Mouse (Mus musculus): ENCODE measurements around the gene Gpr35.
"Not testable (repeated sequence)": the region's sequence is repeated elsewhere in the genome, so short reads cannot be mapped to it uniquely, and the experiment has no call there.

The Gpr35 gene

DNA sequence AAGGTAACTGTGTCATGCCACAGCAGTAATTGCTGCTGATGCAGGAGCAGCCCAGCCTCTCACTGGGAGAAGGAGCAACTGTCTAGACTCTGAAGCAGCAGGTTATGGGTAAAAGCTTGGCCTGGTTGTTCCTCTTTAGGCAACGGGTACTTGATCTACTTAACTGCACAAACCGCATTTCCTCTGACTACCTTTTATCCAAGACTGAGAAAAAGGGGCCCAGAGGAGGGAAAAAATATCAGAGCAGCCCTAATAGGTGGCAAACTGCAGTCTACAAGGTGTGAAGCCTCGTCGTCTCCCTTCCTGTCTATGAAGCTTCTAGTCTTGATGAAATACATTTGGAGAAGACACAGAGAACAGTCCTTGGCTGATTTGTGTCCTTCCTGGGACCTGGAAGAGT is 17.1 kb upstream of the Gpr35 start:
- no peak for DNase-seq (ENCODE audit: low read depth, low spot score)

GRCm38 (mm10) chr1:92934182-92934827 is 16.4 kb upstream of the Gpr35 start, which contains the start of gene Capn10:
Gene Capn10, plus strand, starts transcription at chr1:92934376.
- peak; percentile 91 for DNase-seq (ENCODE audit: low read depth, low spot score)

DNA sequence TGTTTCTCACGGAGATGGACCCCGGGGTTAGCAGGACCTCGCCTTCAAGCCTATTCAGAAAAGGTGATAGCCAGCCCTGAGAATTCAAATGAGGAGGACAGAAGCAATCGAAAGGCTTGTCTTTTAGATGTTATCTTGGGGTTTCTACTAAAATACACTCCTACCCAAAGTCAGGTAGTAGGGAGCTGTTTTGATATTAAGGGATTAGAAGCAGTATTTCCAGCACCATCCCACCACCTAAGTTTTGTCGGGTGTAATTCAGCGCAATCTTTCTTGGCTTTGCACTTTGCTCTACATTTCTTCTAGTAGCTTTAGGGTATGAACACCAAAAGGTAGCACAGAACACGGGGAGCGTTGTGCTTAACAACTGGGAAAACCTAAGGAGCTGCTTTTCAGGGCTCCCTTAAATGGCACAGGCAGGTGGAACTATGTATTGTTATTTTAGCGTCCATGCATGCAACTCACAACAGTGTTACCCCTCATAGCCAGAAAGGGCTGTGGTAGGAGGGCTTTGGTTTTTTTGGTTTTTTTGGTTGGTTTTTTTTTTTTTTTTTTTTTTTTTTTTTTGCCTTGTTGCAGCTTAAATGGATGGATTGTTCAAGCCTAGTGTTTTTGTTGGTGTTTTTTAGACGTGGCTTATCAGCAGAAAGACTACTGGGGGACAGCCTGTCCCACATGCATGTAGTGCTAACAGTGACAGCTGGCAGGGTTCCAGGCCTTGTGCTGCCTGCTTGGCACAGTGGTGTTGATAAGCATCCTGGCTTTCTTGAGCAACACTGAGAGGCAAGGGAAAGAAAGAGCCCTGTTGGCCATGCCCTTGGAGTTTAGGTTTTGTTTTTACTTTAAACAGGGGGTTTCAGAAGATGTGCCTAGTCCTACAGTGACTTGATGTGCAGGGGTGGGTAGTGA is 15.4 kb upstream of the Gpr35 start:
- no peak for DNase-seq (ENCODE audit: low read depth, low spot score)

GRCm38 (mm10) chr1:92935977-92936376 is 14.7 kb upstream of the Gpr35 start:
- DNase-seq (ENCODE audit: low read depth, low spot score): no peak

- no peak for DNase-seq (ENCODE audit: low read depth, low spot score)
Measured at GRCm38 (mm10) chr1:92936467-92936866, 14.2 kb upstream of the Gpr35 start.

DNA sequence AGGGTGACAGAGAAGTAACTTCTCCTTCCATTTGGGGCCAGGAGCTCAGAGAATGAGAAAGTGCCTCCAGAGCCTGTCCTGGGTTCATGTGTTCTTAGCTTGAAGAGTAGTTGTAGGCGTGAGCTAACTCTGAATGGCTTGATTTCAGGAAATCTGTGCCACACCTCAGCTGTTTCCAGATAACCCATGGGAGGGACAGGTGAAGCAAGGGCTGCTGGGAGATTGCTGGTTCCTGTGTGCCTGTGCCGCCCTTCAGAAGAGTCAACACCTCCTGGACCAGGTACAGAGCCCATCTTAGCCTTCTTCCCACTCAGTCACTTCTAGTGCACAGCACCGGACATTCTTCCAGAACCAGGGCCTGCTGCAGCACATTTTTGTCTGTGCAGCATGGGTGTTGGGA is 12.9 kb upstream of the Gpr35 start:
- DNase-seq (ENCODE audit: low read depth, low spot score): no peak

DNA sequence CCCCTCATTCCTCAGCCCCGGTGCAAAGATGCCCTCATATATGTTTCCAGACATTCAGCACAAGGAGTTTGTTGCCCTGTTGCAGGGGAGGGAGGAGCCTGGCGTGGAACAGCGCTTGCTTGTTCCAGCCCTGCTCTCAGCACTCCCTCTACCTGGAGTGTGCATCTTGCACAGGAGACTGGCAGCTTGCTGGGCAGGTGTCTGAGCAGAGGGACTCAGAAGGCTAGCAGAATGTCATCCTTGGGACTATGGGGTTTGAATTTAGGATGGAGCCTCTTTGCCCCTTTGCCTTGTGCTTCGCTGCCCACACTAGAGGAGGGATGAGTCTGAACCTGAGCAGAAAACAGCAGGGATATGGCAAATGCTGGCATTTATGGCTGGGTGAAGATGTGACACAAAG is 10.9 kb upstream of the Gpr35 start:
- no peak for DNase-seq (ENCODE audit: low read depth, low spot score)

GRCm38 (mm10) chr1:92943219-92943989 is 7.3 kb upstream of the Gpr35 start:
- no peak for DNase-seq (ENCODE audit: low read depth, low spot score)

- no peak for DNase-seq (ENCODE audit: low read depth, low spot score)
Measured at GRCm38 (mm10) chr1:92947966-92948365, 2.7 kb upstream of the Gpr35 start.

DNA sequence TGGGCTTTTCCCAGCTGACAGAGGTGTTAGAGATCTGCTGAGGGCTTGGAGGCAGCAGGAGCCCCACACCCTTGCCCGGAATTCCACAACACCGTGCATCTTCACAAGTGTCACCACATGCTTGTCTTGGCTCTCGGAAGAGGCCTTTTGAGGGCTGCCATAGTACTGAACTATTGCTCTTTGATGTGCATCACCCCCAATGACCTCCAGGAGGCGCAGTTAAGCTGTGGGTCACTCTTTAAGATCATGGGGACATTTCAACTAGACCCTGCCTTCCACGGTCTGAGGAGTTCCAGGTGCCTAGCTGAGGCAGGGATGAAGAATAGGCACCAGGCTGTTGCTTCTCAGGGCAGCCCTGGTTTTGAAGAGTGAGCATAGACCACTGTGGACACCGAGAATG is 1.2 kb upstream of the Gpr35 start:
- DNase-seq (ENCODE audit: low read depth, low spot score): no peak

DNA sequence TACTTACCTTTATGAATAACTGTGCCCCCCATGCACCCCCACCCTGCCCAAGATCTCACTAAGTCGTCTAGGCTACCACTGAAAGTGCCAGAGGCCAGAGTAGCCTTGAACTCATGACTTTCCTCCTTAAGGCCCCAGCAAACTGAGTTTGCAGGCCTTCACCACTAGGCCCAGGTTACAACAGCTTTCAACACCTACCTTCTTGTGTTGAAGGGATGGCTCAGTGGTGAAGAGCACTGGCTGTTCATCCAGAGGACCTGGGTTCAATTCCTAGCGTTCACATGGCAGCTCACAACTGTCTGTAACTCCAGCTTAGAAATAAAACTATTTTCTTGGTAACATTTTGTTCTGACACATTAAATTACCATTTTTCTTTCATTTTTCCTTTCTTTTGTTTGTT is 3.0 kb downstream of the Gpr35 start:
- no peak for DNase-seq (ENCODE audit: low read depth, low spot score)

DNA sequence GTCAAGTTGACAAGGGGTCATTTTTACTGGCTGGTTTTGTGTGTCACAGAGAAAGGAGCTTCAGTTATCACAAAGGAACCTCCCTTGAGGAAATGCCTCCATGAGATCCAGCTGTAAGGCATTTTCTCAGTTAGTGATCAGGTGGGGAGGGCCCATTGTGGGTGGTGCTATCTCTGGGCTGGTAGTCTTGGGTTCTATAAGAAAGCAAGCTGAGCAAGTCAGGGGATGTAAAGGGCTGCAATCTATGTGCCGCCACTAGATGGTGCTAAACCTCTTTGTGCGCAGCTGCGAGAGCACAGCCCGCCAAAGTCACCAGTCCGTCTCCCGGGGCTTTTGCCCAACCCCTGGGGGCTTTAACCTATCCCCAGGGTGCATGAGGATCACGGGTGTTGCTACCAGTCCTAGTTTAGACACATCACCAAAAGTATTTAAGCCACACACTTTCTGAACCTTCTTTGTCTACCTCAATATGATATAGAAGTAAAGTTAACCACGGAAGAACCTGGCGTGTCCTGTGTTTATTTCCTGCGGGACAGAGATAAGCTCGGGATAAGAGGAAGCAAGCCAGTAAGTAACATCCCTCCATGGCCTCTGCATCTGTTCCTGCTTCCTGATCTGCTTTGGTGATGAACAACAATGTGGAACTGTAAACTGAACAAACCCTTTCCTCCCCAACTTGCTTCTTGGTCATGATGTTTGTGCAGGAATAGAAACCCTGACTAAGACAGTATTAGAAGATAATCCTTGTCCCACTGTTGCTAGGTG is 6.1 kb downstream of the Gpr35 start:
- DNase-seq (ENCODE audit: low read depth, low spot score): not testable (repeated sequence)

DNA sequence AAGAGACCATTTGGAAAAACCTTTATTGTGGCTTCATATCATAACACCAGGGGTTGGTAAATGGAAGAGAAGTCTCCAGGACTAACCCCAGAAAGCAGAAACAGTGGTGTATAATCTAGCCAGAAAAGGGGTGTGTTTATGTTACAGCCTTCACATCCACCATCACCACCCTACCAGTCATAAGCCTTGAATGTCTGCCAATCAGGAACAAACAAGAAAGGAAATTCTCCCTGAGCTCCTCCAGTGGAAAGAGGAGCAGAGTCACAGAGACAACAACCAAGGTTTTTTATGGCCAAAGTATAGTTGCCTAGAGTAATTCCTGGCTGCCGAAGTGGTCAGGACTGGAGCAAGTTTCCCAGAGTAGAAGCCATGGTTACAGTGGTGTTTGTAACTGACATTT is 8.3 kb downstream of the Gpr35 start:
- no peak for DNase-seq (ENCODE audit: low read depth, low spot score)

DNA sequence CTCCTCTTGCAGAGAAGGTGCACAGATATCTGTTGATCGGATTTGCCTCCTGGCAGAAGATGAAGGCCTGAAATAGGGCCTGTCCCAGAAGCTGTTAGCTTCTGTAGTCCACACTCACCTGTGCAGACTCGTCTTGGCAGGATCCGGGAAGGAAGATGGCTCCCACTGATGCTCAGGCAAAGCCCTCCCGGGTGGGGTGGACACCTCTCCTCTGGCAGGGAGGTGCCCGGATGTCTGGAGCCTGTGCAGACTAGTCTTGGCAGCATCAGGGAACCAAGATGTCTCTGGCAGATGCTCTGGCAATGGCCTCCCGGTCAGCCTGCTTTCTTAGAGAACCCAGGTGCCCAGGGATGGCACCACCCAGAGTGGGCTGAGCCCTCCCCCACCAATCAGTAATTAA is 20.1 kb downstream of the Gpr35 start:
- DNase-seq (ENCODE audit: low read depth, low spot score): not testable (repeated sequence)

GRCm38 (mm10) chr1:92971879-92972795 is 21.5 kb downstream of the Gpr35 start:
- no peak for DNase-seq (ENCODE audit: low read depth, low spot score)

DNA sequence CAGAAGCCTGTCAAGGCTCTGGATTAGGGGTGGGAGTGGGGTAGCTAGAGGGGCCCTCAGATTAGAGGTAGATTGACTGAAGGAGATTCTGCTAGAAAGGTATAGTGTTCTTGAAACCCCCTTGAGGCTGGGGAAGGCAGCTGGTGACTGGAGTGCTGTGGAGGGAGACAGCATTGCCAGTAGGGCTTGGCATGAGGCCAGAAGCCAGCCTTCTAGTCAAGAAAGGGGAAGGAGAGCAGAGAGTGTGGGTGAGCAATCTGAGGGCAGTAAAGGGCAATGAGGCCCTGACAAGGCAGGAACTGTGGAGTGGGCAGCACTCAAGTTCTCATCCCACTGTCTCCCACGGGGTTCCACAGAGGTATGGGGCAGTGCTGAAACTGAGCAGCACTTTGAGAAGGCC is 22.2 kb downstream of the Gpr35 start:
- no peak for DNase-seq (ENCODE audit: low read depth, low spot score)

DNA sequence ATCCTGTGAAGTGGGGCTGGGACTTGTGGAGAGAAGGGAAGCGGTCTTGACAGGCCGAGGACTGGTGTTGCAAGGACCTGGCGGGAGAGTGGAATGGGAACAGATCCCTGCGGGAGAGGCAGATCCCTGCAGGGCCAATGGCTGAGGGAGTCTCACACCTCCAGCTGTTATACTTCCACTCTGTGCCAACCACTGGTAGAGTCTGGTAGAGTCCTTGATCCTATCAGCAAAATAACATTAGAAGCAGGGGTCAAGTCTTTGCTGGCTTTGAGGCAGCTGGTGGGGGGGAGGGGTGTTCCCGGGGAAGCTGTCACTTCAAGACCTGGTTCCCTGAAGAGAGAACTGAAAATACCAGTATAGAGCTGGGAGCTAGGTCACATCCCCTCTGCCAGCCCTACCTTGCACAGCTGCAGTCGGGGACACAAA is 25.5 kb downstream of the Gpr35 start:
- DNase-seq (ENCODE audit: low read depth, low spot score): no peak

GRCm38 (mm10) chr1:92978645-92979044 is 28.0 kb downstream of the Gpr35 start:
- no peak for DNase-seq (ENCODE audit: low read depth, low spot score)

DNA sequence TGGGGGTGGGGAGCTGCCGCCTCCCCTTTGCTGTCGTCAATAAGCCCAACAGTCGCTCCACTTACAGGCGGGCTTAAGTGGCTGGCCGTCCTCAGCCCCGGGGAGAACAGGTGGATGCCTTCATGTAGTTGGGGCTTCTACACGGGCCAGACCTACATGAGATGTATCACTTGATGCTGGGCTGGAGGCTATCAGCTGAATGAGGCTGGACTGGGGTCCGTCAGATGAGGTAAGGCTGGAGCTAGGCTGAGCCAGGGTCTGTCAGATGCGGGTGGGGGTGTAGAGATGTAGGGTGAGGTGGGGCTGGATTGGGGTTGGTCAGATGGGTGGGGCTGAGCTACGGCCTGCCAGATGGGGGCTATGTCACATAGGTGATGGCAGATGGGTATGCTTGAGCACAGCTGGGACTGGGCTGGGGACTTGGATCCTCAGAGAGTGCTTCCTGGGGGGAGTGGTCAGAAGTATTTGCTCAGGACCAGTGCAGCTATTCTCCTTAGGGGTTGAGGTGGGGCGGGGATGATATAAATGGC is 28.5 kb downstream of the Gpr35 start:
- no peak for DNase-seq (ENCODE audit: low read depth, low spot score)
